Mouse (Mus musculus): ENCODE data around the gene Hmcn1. TPM values are rescaled to one million over a fixed set of nuclear protein-coding genes. Genes with fewer than 3 reads are reported as not detected.
A peak's percentile ranks its signal among the peaks of the same experiment; 100 is the strongest.

The Hmcn1 gene
- total RNA-seq, 2 experiments from 2014 or later, result 76.6 to 87.1 TPM

DNA sequence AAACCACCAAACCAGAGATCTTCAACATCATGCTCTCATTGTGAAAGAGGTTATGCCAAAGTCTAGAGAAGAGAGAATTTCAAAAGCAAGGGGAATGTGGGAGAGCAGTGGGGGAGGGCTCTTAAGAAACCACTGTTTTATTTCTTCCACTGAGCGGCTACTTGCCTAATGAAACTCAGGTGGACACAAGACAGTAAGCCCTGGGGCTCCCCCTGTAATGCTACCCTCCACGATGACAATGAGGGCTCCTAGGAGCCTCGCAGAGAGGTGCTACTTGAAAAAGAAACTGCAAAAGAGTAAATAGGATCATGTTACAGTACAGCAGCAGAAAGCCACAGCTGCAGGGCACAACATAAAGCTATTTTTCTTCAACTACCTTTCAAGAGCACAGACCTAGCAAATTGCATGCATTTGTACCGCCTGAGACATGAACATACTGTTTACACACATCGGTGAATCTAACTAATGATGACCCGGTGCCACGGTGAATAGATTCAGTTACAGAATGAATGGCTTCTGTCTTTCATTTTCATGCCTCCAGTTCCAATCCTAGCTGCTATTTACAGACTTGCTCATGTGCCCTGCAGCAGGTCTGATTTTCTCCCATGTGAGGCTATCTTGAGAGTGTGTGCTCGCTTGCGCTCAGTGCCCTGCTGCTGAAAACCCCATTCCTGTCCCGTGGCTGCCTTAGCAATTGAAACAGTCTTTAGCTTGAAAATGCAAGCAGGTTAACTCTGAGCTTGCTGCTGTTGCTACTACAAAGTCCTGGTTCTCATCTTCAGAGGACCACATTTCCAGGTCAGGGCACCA, 1.3 kb downstream of the Hmcn1 start:
- DNase-seq, result peak; percentile 29

DNA sequence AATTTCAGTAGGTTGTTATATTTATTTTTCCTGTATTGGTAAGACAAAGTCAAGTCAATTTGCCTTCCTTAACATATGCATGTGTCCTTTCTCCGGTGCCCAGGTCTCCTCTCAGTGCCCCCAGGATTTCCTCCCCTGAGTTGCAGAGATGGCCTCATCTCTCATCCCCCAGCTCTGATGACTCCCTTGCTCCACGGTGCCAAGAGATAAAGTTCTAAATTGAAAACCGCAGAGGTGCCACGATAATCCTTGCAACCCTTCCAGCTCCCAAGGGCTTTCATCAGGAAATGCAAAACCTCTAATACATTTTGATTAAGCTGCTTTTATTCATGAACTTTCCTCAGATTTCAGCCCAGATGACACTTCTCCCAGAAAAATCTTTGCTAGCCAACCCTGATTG, 8.3 kb downstream of the Hmcn1 start:
- DNase-seq, result no peak

DNA sequence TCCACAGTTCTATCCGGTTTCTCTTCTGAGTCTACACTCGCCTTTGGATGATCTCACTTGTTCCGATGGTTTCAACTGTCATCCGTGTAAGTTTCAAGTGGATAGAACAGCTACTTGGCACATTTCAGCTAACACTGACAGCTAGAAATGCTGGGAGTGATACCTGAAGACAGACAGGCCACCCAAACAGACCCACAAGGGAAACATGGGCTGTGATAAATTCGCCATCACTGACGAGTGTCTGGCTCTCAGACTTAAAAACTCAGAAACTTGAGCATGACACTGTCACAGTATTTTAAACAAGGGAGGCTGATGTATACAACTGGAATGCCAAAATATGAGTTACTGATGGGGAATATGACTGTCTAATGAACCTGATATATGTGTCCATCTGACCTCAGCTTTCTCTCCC, 9.1 kb downstream of the Hmcn1 start:
- DNase-seq, result no peak

DNA sequence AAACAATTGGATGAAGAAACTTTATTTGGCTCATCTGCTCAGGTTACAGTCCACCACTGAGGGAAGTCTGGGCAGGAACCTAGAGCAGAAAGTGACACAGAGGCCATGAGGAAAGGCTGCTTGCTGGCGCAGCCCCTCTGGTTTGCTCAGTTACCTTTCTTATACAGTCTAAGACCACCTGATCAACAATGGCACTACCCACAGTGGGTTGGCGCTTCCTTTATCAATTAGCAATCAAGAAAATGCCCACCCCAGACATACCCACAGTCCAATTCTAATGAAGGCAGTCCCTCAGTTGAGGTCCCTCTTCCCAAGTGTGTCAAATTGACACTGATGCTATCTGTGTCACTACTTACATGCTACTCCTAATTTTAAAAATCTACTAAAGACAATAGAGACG, 14.6 kb downstream of the Hmcn1 start:
- no peak for DNase-seq

DNA sequence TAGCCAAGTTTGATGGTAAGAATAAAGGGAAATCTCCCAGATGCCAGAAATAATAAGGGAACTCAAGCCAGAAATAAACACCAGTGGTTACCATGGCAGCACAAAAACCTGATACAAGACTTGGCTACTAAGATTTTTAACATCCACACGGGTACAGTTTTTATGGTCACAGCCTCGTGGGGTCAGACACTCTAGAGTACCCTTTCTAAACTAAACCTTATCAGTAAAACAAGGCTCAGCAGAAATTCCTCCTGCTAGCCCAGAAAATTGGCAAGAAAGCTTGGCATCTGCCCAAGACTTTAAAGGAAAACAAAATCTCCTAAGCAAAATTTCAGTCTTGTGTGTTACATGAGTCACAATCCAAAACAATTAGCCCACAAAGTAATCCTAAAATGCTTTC, 17.0 kb downstream of the Hmcn1 start:
- peak; percentile 49 for DNase-seq

DNA sequence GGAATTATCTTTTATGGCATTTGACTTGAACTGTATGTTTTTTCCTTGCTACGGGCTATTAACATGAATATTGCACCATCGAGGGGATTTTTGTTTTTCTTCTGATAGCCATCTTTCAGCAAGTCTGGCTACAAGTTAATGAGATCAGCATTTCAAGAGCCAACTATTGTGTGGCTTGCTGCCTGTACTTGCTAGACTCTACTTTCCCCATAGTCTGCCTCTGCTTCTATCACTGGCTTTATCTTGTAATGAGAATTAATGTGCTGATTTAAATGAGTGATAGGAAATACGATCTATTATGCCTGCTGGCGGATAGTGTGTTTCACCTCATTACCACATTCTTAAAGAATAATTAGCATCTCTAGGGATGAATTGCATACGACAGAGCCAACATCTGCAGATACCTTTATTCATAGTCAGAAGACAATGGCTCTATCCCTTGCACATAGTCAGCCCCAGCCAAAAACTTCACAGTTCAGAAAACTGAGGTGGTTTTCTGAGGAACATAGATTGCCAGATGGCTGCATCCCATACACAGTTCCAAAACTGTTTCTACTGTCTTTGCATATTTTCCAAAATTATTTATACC, 33.7 kb downstream of the Hmcn1 start:
- no peak for DNase-seq

DNA sequence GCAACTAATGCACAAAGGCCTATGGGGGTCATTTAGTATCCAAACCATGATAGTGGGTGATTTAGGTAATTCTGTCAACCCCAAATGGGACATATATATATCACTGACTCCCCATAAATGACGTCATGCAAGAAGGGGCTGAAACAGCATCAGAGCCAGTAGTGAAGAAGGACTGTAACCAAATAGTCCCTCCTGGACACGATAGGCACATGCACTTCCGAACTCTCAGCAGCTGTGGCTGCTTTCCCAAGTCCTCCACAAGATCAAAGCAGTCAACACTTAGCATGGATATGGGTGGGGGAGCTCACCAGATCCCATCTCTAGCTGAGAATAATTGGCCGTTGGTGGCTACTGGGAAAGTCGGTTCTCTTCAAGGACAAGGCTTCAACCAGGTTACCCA, 42.2 kb downstream of the Hmcn1 start:
- DNase-seq, result no peak

DNA sequence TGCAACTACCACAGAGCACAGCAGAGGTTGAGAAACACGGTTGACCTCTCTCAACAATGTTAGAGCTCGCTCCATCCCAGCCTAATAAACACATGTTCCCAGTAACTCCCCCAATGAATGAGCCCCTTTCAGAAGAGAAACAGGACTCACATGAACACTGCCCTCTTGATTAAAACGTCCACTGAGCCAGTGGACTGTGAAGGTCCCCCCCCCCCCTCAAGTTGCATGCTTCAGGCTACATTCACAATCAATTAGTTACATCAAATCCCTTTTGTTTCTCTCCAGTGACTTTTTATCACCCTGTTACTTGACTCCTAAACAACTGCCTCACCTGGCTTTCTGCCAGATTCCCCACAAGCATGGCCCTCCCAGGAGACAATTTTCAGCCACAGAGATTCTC, 43.2 kb downstream of the Hmcn1 start:
- DNase-seq, result peak; percentile 30

DNA sequence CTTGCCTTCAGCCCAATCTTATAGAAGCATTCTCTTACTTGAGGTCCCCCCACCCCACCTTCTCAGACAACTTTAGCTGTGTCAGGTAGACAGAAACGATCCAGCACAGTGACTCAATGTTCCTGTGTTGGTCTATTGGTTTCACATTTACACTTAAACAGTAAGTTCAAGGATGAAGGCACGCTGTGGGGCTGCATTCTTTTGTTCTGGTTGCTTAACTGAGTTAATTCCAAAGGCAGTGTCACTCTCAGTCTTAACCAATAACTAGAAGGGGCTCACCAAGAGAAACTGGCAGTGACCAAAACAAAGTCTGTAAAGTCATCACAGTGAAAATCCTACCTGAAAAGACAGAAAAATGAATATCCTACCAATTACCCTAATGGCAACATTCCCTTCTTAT, 44.3 kb downstream of the Hmcn1 start:
- DNase-seq, result no peak

DNA sequence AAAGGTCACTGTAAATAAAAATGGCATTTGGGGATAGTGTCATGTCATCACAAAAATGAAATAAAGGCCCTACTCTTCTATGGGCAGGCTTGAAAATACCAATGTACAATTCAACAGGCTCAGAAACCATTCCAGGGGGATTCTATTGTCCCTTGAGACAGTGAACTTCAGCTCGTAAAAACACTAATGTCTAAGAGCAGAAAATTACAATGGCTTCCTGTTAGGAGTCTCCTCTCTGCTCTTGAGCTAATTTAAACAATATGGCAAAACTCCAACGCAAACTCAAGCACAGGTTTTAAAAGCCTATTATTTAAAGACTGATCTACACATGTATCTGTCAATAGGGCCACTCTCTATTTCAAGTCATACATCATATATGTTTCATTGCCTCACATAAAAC, 49.6 kb downstream of the Hmcn1 start:
- no peak for DNase-seq

DNA sequence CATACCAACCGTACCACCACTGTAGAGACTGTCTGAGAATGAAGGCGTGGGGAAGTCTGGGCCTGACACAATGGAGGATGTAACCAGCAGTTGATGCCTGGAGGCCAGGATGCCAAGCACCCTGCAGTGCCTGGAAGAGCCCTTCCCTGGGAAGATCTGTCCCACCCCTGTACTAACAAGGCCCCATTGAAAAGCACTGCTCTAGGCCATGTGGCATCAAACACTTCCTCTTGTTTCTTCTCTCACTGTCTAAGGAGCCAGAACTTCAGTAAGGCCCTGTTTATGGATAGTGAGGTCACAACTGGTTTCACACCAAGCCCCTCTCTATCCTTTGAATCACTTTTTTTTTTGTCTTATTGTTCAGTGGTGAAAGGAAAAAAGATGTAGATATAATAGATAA, 51.1 kb downstream of the Hmcn1 start:
- DNase-seq, result no peak

DNA sequence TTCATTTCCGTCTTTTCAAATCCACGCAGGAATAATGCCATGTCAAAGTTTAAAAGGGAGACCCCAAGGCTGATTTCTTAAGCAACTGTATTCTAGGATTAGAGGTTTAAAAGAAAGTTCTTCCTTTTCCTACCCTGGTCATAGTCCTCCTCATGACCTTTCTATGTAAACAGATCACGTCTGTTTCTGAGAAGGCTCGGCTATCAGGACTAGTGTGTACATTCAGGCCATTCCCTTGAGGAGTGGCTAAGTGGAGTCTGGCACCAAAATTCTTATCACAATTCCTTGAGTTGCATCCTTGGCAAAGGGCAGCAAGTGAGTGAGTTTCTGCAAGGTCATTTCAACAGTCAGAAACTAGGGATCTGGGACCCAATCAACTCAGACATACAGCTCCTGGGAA, 56.4 kb downstream of the Hmcn1 start:
- no peak for DNase-seq

DNA sequence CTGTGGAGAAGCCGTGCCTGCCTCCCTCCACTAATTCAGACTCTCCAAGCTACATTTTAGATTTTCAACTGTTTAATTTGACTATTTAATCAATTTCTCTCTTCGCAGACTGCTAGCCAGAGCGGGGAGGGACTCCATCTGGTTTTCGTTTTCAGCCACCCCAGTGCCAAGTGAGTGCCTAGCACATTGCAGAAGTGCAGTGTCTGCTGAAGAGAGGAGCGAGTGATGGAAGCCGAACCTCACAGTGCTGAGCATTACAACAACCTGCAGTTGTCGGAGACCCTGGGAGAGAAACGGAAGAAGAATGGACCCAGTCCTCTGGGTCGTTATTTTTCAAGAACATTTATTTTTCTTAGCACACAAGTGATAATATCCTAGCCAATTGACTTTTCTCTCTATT, 59.6 kb downstream of the Hmcn1 start:
- DNase-seq, result peak; percentile 38

DNA sequence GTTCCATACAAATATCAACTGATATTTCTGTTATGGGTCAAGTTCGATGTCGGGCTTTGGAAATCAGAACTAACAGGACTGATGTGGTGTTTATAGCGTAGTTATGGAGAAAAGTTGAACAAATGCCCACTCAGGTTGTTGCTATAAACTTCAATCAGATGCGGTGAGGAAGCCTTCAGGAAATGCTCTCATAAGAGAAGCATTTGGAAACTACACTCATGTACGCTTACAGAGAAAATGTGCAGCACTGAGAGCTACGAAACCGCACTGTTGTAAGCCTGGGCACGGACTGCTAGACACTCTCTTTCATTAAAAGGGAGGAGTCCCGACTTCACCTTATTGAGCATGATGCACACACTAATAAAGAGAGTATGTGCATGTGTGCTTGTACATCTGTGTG, 72.4 kb downstream of the Hmcn1 start:
- no peak for DNase-seq

DNA sequence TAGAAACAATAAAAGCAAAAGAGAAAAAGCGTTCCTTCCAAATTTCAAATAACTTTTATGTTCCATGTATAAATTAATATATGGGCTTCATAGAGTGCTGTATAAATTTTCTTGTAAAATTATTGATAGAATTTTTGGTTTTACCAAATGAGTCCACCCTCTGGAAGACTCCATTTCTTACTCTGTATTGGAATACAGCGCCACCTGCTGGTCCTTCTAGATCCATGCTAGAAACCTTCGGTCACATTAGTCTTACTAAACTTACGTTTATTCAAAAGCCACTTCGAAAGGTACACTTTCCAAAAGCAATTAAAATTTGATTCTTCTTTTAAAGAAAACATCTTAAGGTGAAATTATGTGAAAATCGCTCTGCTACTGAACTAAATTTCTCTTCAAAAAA, 73.0 kb downstream of the Hmcn1 start:
- DNase-seq, result peak; percentile 79

DNA sequence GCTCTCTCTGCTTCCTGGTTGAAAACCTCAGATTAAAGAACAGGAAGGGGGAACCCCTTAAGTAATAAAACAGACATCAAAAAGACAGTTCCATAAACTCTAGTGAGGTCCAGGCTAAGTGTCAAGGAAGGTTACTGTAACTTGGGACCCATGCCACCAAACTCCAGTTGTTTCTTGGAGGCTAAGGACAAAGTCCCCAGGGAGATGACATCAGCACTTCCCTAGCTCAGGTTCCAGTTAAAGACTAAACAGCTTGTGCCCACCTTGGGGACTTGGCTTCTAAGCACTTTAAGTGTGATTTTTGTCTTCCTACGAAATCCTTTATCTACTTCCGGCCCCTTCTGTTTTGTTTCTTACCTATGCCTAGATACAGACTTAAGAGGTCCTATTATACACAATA, 78.3 kb downstream of the Hmcn1 start:
- peak; percentile 48 for DNase-seq

DNA sequence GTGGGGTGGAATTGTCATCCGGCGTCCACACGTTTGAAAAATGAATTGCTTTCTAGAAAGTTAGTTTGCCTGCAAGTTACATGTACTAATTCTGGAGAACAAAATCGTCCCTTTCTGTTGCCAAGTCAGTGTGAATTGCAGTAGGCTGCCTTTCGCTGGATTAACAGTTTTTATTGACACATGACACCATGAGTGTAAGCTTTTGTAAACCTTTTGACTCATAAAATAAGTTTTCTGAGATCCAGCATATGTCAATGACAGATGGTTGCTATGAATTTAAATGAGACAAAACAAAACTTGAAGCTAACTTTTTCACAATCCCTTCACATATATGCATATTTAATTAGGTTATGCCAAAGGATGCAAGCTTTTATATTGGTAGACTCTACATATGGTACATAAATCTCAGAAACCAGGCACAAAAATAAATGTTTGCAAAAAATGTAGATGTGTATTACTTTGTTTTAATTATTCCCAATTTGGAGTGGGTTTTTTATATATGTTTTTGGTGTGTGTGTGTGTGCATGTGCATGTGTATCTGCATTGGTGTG, 79.6 kb downstream of the Hmcn1 start:
- DNase-seq, result no peak

DNA sequence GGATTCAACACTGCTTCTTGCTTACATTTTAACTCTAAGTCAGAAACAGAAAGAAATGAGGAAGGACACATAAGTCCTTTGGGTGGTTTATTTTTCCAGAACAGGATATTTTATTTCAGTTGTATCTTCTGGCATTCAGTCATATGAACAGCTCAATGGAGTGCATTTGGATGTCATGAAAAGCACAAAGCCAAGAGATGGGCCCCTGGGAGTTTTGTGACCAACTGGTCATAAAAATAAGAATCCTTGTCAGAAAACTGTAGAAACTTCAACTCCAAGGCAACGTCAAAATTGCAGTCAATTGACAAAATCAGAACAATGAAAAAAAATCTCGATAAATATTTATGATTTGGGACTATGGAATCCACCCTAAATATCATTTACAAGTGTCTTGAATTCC, 83.6 kb downstream of the Hmcn1 start:
- DNase-seq, result peak; percentile 46

DNA sequence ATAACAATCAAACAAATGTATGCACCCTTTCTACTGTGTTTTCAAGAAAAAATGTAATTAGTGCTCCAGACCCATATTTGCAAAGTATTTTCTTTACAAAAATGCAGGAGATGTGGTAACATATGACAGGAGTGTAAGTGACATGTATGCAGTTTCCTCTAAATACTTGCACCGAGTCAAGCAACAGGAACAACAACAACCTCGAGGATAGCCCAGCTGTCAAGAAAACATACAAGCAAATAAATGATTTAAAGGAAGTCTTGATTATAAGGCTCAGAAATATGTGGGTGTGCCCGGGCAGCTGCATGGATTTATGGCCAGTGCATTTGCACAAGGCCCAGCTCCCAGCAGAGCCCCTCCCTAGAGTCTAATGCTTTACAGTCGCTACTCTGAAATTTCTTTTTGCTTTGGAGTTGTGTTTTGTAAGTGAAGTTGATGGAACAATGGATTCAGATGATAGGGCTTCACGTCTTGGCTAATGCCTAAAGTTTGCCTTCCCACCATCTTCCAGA, 99.5 kb downstream of the Hmcn1 start:
- DNase-seq, result no peak

DNA sequence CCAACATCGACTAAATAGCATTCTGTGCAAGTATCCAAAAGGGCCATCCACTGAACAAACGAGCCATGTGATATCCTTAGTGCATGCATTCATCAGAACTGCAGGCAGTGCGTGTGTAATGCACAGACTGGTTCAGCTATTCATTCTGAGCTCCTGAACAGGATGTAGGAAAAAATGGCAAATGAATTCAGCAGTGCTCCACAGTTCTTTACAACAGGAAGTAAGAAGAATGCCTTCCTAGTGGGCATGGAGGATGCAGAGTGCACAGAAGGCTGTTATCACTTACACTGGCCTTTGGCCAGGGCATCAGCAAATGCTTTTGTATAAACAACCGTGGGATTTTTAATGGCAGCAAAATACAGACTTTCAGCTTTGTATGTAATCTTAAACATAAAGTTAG, 103.2 kb downstream of the Hmcn1 start:
- DNase-seq, result no peak

DNA sequence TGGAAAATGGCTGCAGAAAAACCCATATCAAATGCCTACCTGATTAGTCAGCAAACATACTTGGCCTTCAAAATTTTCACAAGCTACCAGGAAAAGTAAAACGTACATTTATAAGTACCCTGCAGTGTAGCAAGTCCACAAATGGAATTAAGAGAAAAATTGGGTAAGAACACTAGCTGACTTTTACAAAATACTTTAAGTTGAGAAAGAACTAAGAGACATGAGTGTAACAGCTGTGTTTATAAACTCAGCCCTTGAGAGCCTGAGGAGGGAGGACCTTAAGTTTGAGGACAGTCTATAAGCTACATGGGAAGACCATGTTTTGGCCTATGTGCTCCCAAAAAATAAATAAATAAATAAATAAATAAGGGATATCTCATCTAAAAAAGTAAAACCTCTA, 107.0 kb downstream of the Hmcn1 start:
- no peak for DNase-seq

DNA sequence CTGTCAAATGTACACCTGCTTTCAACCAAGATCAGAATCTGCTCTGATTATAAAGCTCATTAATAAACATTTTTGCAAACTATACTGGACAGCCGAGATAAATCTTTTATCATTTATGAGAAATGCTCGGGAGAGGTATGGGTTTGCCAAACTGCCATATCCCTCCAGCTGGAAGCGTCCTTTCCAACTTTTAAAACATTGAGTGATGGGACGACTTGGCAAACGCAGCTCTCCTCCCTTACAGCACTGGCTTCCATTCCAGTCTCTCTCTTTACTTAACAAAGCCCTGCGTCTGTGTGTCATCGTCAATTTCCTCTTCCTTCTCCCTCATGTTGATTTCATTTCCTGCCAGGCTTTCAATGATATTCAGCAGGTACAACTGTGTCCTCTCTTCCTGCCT, 114.8 kb downstream of the Hmcn1 start:
- DNase-seq, result peak; percentile 45

DNA sequence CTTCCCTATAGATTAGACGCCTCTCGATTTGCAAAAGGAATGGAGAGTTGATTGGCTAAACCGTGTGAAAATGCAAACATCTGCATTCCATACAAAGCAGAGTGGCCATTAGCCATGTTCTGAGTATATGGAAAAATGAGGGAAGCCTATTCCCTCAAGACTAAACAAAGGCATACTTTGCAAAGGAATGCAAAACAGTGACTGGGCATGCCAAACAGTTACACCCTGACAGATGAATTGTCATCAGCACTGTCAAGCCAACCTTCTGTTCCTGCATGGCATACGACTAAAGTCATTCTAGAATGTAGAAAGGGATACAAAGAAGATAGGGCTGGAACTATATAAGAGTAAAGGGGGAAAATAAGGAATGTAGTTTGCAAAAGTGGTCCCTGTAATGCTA, 115.3 kb downstream of the Hmcn1 start:
- DNase-seq, result no peak

DNA sequence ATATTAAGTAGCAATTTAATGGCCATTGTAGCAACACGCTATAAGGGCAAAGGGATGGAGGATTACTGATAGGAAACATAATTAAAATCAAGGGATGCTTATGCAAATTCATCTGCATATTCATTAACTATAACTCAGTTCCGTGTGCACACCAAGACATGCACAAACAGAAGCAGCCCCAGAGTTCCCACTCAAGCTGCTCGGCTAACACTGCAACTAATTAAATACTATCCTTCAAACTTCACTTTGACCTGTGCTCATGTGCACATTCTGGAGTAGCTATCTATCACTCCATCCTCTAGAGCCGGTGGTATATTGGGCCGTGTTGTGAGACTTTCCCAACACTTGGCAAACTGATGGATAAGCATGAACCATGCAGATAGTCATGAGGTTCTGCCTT, 119.2 kb downstream of the Hmcn1 start:
- no peak for DNase-seq
